Mouse (Mus musculus) neural tube, embryonic 12.5 days (tissue): ENCODE results near the gene Gatc. TPM values are rescaled to one million over a fixed set of nuclear protein-coding genes. Genes with fewer than 3 reads are reported as not detected.
"Not testable (repeated sequence)": the region's sequence is repeated elsewhere in the genome, so short reads cannot be mapped to it uniquely, and the experiment has no call there.

Experiments used
- ATAC-seq: fragments of 200-750 bp; cut with Nextera tagmentation; 2 replicates; pipeline ENCODE4 v1.8.0; 2017; ENCODE audit warnings: low read depth, mild to moderate bottlenecking, moderate TSS enrichment, moderate library complexity; ENCODE audit not compliant: low FRiP score
- H3K27ac ChIP-seq: fragments of 300-500 bp; sonication (generic); 2 replicates; pipeline ENCODE4 v1.5.1; 2016
- H3K27me3 ChIP-seq: fragments of 300-500 bp; sonication (generic); replicated peaks from 2 replicates; pipeline ENCODE4 v1.6.1; 2016; ENCODE audit warnings: mild to moderate bottlenecking
- H3K36me3 ChIP-seq: fragments of 300-500 bp; sonication (generic); 2 replicates; pipeline ENCODE4 v1.6.1; 2016; ENCODE audit warnings: mild to moderate bottlenecking
- H3K4me1 ChIP-seq: fragments of 300-500 bp; sonication (generic); 2 replicates; pipeline ENCODE4 v1.6.1; 2016
- H3K4me2 ChIP-seq: fragments of 300-500 bp; sonication (generic); replicated peaks from 2 replicates; pipeline ENCODE4 v1.6.1; 2016; ENCODE audit warnings: mild to moderate bottlenecking
- H3K4me3 ChIP-seq: fragments of 300-500 bp; sonication (generic); 2 replicates; pipeline ENCODE4 v1.5.1; 2016
- H3K9ac ChIP-seq: fragments of 300-500 bp; sonication (generic); 2 replicates; pipeline ENCODE4 v1.6.1; 2016; ENCODE audit warnings: mild to moderate bottlenecking
- H3K9me3 ChIP-seq: fragments of 300-500 bp; sonication (generic); 2 replicates; pipeline ENCODE4 v1.6.1; 2016; ENCODE audit warnings: mild to moderate bottlenecking
- WGBS: fragments of 180-500 bp; shearing (Covaris S2); methylation state at CpG from one replicate; pipeline ENCODE4 v1.1.7; 2016; 5-methylcytosine and 5-hydroxymethylcytosine counted together
- polyA plus RNA-seq: library from polyadenylated mRNA; unstranded; fragments of >200 nt; fragmentation: Nextera tagmentation; extraction: Ambion mirVana; gene quantifications from 2 replicates; pipeline ENCODE4 v1.2.1, GENCODE M21; 2016

The Gatc gene
- polyA plus RNA-seq, 1 experiment from 2014 or later, result 35.3 TPM

DNA sequence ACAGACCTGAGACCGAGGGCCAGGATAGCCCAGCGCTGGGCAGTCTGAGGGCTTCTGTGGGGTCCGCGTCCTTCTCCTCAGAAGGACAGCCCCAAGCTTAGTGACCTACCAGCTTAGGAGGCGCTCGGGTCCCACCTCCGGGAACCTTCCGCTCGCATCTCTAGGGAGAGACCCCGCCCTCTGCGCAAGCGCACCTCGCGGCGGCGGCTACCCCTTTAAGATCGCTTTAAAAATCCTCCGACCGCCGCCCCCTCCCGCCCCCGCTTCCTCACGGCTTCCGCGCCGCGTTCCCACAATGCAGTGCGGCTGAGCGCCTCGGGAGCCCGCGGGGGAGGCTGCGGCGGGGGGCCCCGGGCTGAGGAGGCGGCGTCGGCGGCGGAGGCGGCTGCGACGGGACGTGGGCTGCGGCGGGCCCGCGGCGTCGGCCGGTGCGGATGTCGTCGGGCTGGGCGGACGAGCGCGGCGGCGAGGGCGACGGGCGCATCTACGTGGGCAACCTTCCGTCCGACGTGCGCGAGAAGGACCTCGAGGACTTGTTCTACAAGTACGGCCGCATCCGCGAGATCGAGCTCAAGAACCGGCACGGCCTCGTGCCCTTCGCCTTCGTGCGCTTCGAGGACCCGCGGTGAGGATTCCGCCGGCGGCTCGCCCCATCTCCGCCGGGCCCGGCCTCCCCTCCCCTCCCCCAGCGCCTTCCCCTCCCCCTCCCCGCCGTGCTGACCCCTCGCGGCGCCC lies 13.9 kb downstream of the Gatc start, which contains the start of gene Srsf9:
Gene Srsf9 (plus strand): TSS at position 303 of the 735 bp plus-strand sequence.
- Histone ChIP-seq H3K9me3 (no peaks in the 10 kb centered on the region), H3K4me3 (peak within 1 kb of the TSS; percentile 91), H3K4me2 (peak within 1 kb of the TSS; percentile 72), H3K4me1 (peaks cover 26% of the 10 kb centered on the region), H3K27me3 (no peaks in the 10 kb centered on the region), H3K27ac (peak within 1 kb of the TSS; percentile 9; the same call in 1 of the 2 replicates), H3K36me3 (peaks cover 24% of the 10 kb centered on the region), H3K9ac (peak within 1 kb of the TSS; percentile 88)
- WGBS, result under 1% methylated on average over 92 of the region's 97 CpGs
- ATAC-seq, result peak; percentile 89

DNA sequence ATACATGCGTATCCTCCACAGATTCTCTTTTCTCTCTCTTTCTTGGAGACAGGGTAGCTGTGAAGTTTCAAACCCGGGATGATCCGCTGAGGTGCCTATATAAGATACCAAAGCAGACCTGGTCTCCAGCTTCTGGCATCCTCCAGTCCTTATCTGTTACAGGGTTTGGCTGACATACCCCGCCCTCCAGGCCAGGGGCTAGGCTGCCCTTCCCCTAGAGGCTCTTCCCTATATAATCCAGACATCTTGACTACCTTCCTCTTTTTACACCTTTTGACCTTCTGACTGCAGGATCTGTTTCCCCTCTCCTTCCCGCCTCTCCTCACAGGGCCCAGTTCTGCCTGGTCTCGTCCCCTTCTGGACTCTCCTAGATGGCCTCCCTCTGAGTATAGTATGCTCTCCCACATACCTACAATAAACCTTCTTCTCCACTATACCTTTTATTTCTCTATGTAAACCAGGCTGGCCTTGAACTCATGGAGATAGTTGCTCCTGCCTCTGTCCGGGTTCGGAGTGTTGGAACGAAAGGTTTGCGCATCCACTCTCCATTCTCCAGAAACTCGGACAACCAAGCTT lies 14.6 kb downstream of the Gatc start:
- Histone ChIP-seq H3K4me2 (peak overlapping the region; percentile 72), H3K4me1 (peaks cover 26% of the 10 kb centered on the region), H3K27me3 (no peaks in the 10 kb centered on the region), H3K9me3 (no peaks in the 10 kb centered on the region), H3K4me3 (peak overlapping the region; percentile 91), H3K9ac (peak overlapping the region; percentile 88), H3K36me3 (peaks cover 17% of the 10 kb centered on the region), H3K27ac (peak overlapping the region; percentile 9; the same call in 1 of the 2 replicates)
- WGBS, result 32% methylated on average over 11 of the region's 11 CpGs
- ATAC-seq, result peak; percentile 38; the same call in 1 of the 2 replicates

DNA sequence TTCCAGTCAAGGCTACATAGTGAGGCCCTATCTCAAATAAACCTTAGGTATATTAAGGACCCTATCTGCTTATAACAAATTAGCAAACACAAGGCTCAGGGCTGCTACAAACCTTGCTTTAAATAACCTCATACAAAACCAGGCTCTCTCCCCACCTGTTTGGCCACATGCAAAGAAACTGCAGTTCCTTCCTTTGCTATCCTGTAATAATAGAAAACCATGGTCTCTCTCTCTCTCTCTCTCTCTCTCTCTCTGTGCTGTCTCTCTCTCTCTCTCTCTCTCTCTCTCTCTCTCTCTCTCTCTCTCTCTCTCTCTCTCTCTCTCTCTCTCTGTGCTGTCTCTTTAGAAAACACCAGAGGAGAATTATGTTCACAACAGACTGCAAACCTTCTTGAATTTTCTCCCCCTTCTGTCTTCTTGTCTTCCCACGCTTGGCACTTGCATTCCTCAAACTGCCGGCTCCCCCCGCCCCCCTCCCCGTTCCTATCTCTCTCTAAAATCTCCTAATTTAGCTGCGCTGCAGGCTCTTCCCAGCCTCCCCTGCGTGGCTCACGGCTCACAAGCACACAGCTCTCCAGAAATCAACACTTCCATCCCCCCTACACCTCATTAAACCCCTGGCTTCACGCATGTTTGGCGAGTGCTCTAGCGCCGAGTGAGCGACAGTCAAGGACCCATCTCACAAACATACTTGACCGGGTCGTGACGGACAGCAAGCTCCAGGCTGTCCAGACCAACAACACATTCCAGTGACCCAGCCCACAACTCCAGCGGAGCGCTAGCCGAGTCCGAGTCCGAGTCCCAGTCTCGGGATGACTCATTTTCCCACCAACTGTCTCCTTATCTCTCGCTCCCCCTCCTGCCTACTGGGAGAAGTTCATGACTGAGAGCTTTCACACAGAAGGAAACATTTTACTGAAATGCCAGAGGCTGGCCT lies 21.7 kb downstream of the Gatc start:
- Histone ChIP-seq H3K27me3 (no peaks in the 10 kb centered on the region), H3K36me3 (no peaks in the 10 kb centered on the region), H3K4me1 (peaks cover 40% of the 10 kb centered on the region), H3K9me3 (no peaks in the 10 kb centered on the region), H3K27ac (peak overlapping the region; percentile 37; the same call in 1 of the 2 replicates), H3K4me3 (peak overlapping the region; percentile 28), H3K9ac (peak overlapping the region; percentile 49; the same call in 1 of the 2 replicates), H3K4me2 (peak overlapping the region; percentile 70)
- under 1% methylated on average over 22 of the region's 22 CpGs for WGBS
- ATAC-seq, result no peak

DNA sequence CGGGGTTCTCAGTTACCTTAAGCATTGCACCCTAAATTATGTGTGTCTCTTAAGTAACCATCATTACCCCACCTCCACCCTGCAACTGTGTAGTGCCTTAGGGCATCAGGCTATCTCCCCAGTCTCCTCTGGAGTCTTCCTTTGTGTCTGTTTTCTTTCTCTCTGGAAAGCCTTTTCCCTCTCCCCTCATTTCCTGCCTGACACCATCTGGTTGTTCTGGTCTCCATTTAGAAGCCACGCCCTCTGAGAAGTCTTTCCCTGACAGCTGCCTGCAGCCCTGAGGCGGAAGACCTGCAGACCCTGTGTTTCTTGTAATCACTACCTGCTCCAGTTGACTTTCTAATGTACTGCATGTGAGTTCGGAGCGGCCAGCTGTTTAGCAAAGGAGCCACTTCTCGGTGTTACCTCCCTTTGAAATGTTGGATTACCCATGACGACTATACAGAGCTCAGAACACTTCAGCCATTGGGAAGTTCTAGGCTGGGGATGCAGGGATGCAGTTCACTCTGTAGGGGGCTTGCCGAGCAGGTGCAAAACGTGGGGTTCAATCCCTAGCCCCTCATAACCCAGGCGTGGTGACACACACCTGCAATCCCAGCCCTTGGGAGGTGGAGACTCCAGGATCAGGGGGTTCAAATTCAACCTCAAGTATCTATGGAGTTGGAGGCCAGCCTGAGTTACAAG lies 23.2 kb downstream of the Gatc start:
- Histone ChIP-seq H3K9me3 (no peaks in the 10 kb centered on the region), H3K4me2 (peak overlapping the region; percentile 70), H3K27me3 (no peaks in the 10 kb centered on the region), H3K9ac (0 out of 2 replicates have a peak overlapping the region, but pooled peaks have one; percentile 33), H3K4me1 (peaks cover 46% of the 10 kb centered on the region), H3K4me3 (0 out of 2 replicates have a peak overlapping the region, but pooled peaks have one; percentile 1), H3K27ac (peak overlapping the region; percentile 78), H3K36me3 (no peaks in the 10 kb centered on the region)
- peak; percentile 43 for ATAC-seq
- WGBS, result 2% methylated on average over 10 of the region's 10 CpGs

DNA sequence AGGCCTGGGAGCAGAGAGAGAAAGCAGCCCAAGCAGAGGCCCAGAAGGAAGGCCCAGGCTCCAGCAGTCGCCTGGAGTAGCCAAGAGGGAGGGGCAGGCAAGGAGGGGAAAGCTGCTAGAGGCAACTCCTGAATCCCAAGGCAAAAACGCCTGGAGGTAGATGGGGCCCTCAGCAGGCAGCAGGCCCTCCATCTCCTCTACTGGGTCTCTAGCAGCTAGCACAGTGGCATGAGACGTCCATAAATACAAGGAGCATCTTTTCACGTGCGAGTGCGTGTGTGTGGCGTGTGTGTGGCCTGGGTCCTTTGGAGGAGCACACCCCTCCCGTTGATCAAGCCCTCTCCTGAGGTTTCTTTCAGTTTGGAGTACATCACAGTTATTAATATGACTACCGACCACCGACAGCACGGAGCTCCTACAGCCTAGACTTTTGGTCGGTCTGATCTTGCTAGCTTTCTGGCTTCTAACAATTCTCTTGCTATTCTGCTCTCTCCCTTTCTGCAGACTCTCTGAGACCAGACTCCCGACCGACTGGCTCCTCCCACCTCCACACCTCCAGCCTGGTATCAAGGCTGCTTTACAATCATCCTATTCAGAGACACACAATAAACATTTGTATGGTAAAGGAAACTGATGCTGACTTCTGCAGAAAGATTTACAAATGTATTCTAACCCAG lies 23.9 kb downstream of the Gatc start:
- Histone ChIP-seq H3K4me2 (peak overlapping the region; percentile 70), H3K36me3 (no peaks in the 10 kb centered on the region), H3K27me3 (no peaks in the 10 kb centered on the region), H3K27ac (peak overlapping the region; percentile 78), H3K4me1 (peaks cover 46% of the 10 kb centered on the region), H3K9ac (peak overlapping the region; percentile 33; the same call in 1 of the 2 replicates), H3K9me3 (no peaks in the 10 kb centered on the region), H3K4me3 (no peak overlapping the region)
- 3% methylated on average over 14 of the region's 14 CpGs for WGBS
- peak; percentile 45; the same call in 1 of the 2 replicates for ATAC-seq

DNA sequence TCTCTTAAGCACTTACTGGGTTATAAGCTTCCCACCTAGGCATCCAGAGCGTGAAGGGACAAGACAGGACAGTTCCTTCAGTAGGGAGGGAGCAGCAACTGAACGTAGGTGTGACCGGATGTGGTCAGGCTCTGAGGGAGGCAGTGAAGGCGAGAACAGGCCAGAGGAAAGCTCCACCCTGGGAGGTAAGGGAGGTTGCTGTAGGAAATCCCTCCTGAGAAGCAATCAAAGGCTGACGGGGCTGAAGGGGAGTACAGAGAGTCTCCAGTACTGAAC lies 27.4 kb downstream of the Gatc start:
- H3K9me3 ChIP-seq, result no peaks in the 10 kb centered on the region
- H3K27me3 ChIP-seq, result no peaks in the 10 kb centered on the region
- no peak overlapping the region for H3K9ac ChIP-seq
- H3K4me2 ChIP-seq, result no peak overlapping the region
- peaks cover 34% of the 10 kb centered on the region for H3K4me1 ChIP-seq
- no peak for ATAC-seq
- 42% methylated on average over 5 of the region's 5 CpGs for WGBS
- H3K4me3 ChIP-seq, result no peak overlapping the region
- no peaks in the 10 kb centered on the region for H3K36me3 ChIP-seq
- no peak overlapping the region for H3K27ac ChIP-seq

DNA sequence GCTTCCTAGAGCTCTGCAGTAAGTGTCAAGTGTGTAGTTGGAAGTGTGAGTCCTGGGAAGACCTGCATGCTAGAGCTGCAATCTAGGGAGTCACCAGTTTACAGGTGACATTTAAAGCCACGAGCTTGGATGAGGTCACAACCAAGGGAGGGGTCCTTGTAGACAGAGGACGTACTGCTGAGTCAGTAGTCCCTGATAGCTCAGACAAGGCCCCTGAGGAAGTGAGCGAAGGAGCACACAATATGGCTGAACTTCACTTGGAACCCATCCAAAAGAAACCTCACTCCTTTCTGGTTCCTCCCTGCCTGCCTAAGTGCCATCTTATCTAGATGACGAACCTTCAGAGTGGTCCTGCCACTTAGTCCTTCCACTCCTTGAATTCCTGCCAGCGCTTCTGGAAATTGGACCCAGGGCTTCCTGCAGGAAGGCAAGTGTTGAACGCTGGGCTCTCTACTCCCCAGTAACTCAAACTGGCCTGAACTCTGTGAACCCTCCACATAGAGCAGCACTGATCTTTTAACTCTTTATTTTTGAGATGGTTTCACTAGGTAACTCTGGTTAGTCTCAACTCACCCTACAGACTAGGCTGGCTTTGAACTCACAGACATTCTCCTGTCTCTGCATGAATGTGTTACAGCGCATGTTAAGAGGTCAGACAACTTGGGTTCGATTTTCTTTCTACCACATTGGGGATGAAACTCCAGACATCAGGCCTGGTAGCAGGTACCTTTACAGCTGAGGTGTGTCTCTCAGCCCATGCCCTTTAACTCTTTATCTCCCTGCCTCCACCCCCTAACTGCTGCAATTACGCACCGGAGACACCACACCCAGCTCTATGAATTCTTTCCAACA lies 27.9 kb downstream of the Gatc start:
- H3K4me2 ChIP-seq, result no peak overlapping the region

DNA sequence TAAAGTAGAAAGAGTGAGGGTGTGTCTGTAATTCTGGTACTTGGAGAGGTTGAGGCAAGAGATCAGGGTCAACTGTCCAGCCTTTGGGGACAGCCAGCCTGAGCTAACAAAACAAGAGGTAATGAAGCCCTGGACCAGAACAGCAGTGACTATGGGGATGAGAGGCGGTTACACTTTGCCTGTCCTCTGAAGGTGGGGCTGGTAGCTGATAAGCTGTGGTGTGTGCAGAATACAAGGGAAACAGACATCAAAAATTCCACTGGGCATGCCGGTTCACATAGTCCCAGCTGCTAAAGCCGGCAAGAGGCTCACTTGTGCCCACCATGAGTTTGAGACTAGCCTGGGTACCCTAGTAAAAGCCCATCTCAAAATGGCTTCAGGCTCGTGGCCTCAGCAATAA lies 28.6 kb downstream of the Gatc start:
- 85% methylated on average over 4 of the region's 4 CpGs for WGBS
- ATAC-seq, result no peak

More for the DNA sequence above, 27.9 kb downstream of the Gatc start:
- Histone ChIP-seq H3K9ac (no peak overlapping the region), H3K27ac (no peak overlapping the region), H3K27me3 (no peaks in the 10 kb centered on the region), H3K9me3 (no peaks in the 10 kb centered on the region), H3K4me3 (no peak overlapping the region), H3K4me1 (peaks cover 28% of the 10 kb centered on the region), H3K36me3 (no peaks in the 10 kb centered on the region)
- no peak for ATAC-seq
- WGBS, result 78% methylated on average over 10 of the region's 10 CpGs

DNA sequence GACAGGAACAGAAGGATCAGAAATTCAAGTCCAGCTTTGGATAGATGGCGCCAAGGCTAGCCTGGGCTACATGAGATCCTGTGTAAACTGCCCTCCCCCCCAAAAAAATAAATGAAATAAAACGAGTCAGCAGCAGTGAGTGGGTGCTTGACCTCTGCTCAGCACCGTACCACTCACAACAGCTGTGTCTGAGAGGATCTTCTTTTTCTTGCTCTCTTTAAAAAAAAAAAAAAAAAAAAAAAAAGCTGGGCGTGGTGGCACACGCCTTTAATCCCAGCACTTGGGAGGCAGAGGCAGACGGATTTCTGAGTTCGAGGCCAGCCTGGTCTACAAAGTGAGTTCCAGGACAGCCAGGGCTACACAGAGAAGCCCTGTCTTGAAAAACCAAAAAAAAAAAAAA lies 38.8 kb downstream of the Gatc start:
- not testable (repeated sequence) for H3K4me3 ChIP-seq, H3K9ac ChIP-seq
- peak overlapping the region; percentile 63; the same call in 1 of the 2 replicates for H3K4me2 ChIP-seq

More for the DNA sequence above, 28.6 kb downstream of the Gatc start:
- Histone ChIP-seq H3K27me3 (no peaks in the 10 kb centered on the region), H3K9ac (no peak overlapping the region), H3K4me2 (no peak overlapping the region), H3K36me3 (no peaks in the 10 kb centered on the region), H3K27ac (no peak overlapping the region), H3K4me3 (no peak overlapping the region), H3K9me3 (no peaks in the 10 kb centered on the region), H3K4me1 (peaks cover 21% of the 10 kb centered on the region)

DNA sequence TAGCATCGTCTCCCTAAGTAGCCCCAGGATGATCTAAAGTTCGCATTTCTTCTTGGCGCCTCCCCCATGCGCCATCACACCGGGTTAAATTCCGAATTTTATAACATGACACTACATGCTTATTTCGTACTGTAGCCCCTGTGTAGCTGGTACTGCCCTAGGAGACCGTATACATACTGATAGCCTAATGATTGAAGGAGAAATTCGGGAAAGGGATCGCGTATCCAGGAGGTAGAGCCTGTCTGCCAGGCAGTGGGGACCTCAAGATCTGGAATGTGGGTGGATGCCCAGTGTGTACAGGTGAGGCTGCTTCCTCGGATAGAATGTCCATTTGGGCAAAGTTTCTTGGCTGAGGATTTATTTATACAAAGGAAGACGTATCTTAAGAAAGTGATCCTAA lies 39.4 kb downstream of the Gatc start:
- WGBS, result 26% methylated on average over 13 of the region's 13 CpGs
- H3K27ac ChIP-seq, result no peak overlapping the region

More for the DNA sequence above, 38.8 kb downstream of the Gatc start:
- peaks cover 22% of the 10 kb centered on the region for H3K4me1 ChIP-seq
- H3K27me3 ChIP-seq, H3K9me3 ChIP-seq, H3K27ac ChIP-seq, ATAC-seq: not testable (repeated sequence)
- WGBS, result 85% methylated on average over 7 of the region's 7 CpGs
- peaks cover 17% of the 10 kb centered on the region for H3K36me3 ChIP-seq

More for the DNA sequence above, 39.4 kb downstream of the Gatc start:
- no peaks in the 10 kb centered on the region for H3K27me3 ChIP-seq
- H3K9me3 ChIP-seq, result no peaks in the 10 kb centered on the region
- H3K36me3 ChIP-seq, result peaks cover 22% of the 10 kb centered on the region
- peak overlapping the region; percentile 44 for H3K9ac ChIP-seq
- H3K4me1 ChIP-seq, result peaks cover 22% of the 10 kb centered on the region
- H3K4me2 ChIP-seq, result peak overlapping the region; percentile 63
- 0 out of 2 replicates have a peak, but pooled peaks have one; percentile 1 for ATAC-seq
- peak overlapping the region; percentile 94 for H3K4me3 ChIP-seq
